Mouse (Mus musculus) stomach, postnatal 0 days (tissue): ENCODE results near the gene Akap8.

Source experiments
- CTCF ChIP-seq: IDR thresholded peaks from 2 replicates; pipeline ENCODE4 v1.5.1; 2016; ENCODE audit warnings: antibody characterized with exemption, low read depth, mild to moderate bottlenecking, moderate library complexity
- EP300 ChIP-seq: optimal IDR thresholded peaks from 2 replicates; pipeline ENCODE3; 2016; ENCODE audit warnings: antibody characterized with exemption

- TF ChIP-seq CTCF = no peak
- no peak for TF ChIP-seq EP300
Measured at GRCm38 (mm10) chr17:32354211-32354610, 33.2 kb upstream of the Akap8 start.
